Mouse (Mus musculus): ENCODE data around the gene Zfp451. TPM values are rescaled to one million over a fixed set of nuclear protein-coding genes. Genes with fewer than 3 reads are reported as not detected.

Zfp451 gene
- polyA plus RNA-seq, 1 experiment from 2014 or later = 21.7 TPM

- no peaks in the 10 kb centered on the region for H3K27me3 ChIP-seq (ENCODE audit: control insufficient read depth, insufficient read depth, low read length)
- no peak overlapping the region for H3K4me2 ChIP-seq (ENCODE audit: low read depth, low read length)
- H3K9ac ChIP-seq (ENCODE audit: low read length) = no peak overlapping the region
- H3K4me3 ChIP-seq (replicated peaks; ENCODE audit: low read length) = no peak overlapping the region
- ATAC-seq (ENCODE audit: insufficient read depth, low FRiP score) = no peak
- H3K27ac ChIP-seq (ENCODE audit: low read length) = no peak overlapping the region
- WGBS = 92% methylated on average over 11 of the region's 11 CpGs
- no peaks in the 10 kb centered on the region for H3K9me3 ChIP-seq (replicated peaks; ENCODE audit: control insufficient read depth, low read length)
- no peaks in the 10 kb centered on the region for H3K4me1 ChIP-seq (ENCODE audit: control insufficient read depth, insufficient read depth, low read length)
- H3K36me3 ChIP-seq (ENCODE audit: control insufficient read depth, insufficient read depth, low read length) = peaks cover 3% of the 10 kb centered on the region; the same call in 1 of the 2 replicates
Measured at GRCm38 (mm10) chr1:33738281-33738680, 76.1 kb downstream of the Zfp451 start.

DNA sequence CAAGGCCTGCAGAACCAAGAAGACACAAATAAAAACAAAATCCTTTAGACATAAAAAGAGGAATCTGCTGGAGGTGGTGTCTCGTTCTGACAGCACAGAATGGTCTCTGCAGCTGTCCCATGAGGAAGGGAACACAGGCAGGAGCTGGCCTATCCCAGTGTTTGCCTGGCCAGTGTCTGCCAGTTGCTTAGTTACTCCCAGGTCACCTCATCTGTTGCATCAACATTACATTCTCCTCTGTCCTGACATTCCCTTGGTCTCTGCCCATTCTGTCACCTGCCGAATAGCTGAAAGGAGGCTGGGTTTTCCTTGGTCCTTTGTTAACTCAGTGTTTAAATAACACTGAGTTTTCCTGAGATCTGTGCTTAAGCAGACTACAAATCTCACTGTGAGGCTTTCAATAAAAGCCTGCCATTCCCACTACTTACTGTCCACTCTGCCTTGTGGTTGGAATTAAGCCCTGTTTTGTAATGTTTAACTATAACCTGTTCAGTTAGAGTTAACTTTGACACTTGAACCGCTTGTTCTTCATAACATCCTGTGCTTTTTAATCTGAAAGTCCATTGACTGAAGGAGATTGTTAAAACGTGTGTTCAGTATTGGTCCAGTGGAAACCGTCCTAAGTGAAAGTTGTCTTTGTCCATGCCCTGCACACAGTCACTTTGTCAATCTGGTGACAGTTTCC lies 80.3 kb downstream of the Zfp451 start:
- no peak overlapping the region for H3K4me2 ChIP-seq (ENCODE audit: low read depth, low read length)
- no peak overlapping the region for H3K4me3 ChIP-seq (replicated peaks; ENCODE audit: low read length)
- no peaks in the 10 kb centered on the region for H3K9me3 ChIP-seq (replicated peaks; ENCODE audit: control insufficient read depth, low read length)
- no peaks in the 10 kb centered on the region for H3K4me1 ChIP-seq (ENCODE audit: control insufficient read depth, insufficient read depth, low read length)
- H3K9ac ChIP-seq (ENCODE audit: low read length) = no peak overlapping the region
- ATAC-seq (ENCODE audit: insufficient read depth, low FRiP score) = no peak
- peaks cover 3% of the 10 kb centered on the region; the same call in 1 of the 2 replicates for H3K36me3 ChIP-seq (ENCODE audit: control insufficient read depth, insufficient read depth, low read length)
- H3K27ac ChIP-seq (ENCODE audit: low read length) = no peak overlapping the region
- 58% methylated on average over 5 of the region's 5 CpGs for WGBS
- H3K27me3 ChIP-seq (ENCODE audit: control insufficient read depth, insufficient read depth, low read length) = no peaks in the 10 kb centered on the region

- ATAC-seq (ENCODE audit: insufficient read depth, low FRiP score) = peak; percentile 33; the same call in 1 of the 2 replicates
- Histone ChIP-seq H3K9me3 (replicated peaks; ENCODE audit: control insufficient read depth, low read length) (no peaks in the 10 kb centered on the region), H3K27me3 (ENCODE audit: control insufficient read depth, insufficient read depth, low read length) (no peaks in the 10 kb centered on the region), H3K4me2 (ENCODE audit: low read depth, low read length) (no peak overlapping the region), H3K36me3 (ENCODE audit: control insufficient read depth, insufficient read depth, low read length) (peaks cover 3% of the 10 kb centered on the region; the same call in 1 of the 2 replicates), H3K27ac (ENCODE audit: low read length) (no peak overlapping the region), H3K4me1 (ENCODE audit: control insufficient read depth, insufficient read depth, low read length) (no peaks in the 10 kb centered on the region), H3K4me3 (replicated peaks; ENCODE audit: low read length) (no peak overlapping the region), H3K9ac (ENCODE audit: low read length) (no peak overlapping the region)
- WGBS = 87% methylated on average over 9 of the region's 9 CpGs
Measured at GRCm38 (mm10) chr1:33733044-33733443, 81.4 kb downstream of the Zfp451 start.

DNA sequence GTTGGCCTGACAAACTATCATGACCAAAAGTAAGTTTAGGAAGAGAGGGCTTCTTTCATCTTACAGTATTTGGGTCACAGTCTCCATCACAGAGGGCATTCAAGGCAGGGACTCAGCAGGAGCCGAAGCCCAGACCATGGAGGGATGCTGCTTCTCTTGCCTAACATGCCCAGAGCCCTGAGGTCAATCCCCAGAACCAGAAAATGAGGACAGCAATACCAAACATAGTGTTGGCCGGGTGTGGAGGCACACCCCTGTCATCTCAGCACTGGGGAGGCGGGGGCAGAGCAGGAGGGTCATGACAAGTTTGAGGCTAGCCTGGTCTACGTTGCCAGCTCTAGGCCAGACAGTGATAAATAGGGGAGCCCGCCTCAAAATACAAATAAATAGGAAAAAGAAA lies 89.3 kb downstream of the Zfp451 start:
- no peak; the same call in 1 of the 2 replicates for ATAC-seq (ENCODE audit: insufficient read depth, low FRiP score)
- H3K4me2 ChIP-seq (ENCODE audit: low read depth, low read length) = no peak overlapping the region
- no peak overlapping the region for H3K4me3 ChIP-seq (replicated peaks; ENCODE audit: low read length)
- no peak overlapping the region for H3K27ac ChIP-seq (ENCODE audit: low read length)
- 91% methylated on average over 5 of the region's 5 CpGs for WGBS
- H3K4me1 ChIP-seq (ENCODE audit: control insufficient read depth, insufficient read depth, low read length) = no peaks in the 10 kb centered on the region
- H3K9me3 ChIP-seq (replicated peaks; ENCODE audit: control insufficient read depth, low read length) = no peaks in the 10 kb centered on the region
- no peaks in the 10 kb centered on the region for H3K27me3 ChIP-seq (ENCODE audit: control insufficient read depth, insufficient read depth, low read length)
- no peak overlapping the region for H3K9ac ChIP-seq (ENCODE audit: low read length)
- peaks cover 20% of the 10 kb centered on the region for H3K36me3 ChIP-seq (ENCODE audit: control insufficient read depth, insufficient read depth, low read length)

GRCm38 (mm10) chr1:33724516-33724915 lies 89.9 kb downstream of the Zfp451 start:
- WGBS = 87% methylated on average over 6 of the region's 6 CpGs
- no peaks in the 10 kb centered on the region for H3K27me3 ChIP-seq (ENCODE audit: control insufficient read depth, insufficient read depth, low read length)
- no peak overlapping the region for H3K9ac ChIP-seq (ENCODE audit: low read length)
- H3K4me1 ChIP-seq (ENCODE audit: control insufficient read depth, insufficient read depth, low read length) = no peaks in the 10 kb centered on the region
- no peak overlapping the region for H3K4me2 ChIP-seq (ENCODE audit: low read depth, low read length)
- H3K36me3 ChIP-seq (ENCODE audit: control insufficient read depth, insufficient read depth, low read length) = peaks cover 20% of the 10 kb centered on the region
- H3K27ac ChIP-seq (ENCODE audit: low read length) = no peak overlapping the region
- no peak overlapping the region for H3K4me3 ChIP-seq (replicated peaks; ENCODE audit: low read length)
- no peaks in the 10 kb centered on the region for H3K9me3 ChIP-seq (replicated peaks; ENCODE audit: control insufficient read depth, low read length)
- no peak for ATAC-seq (ENCODE audit: insufficient read depth, low FRiP score)

- no peaks in the 10 kb centered on the region for H3K9me3 ChIP-seq (replicated peaks; ENCODE audit: control insufficient read depth, low read length)
- peaks cover 13% of the 10 kb centered on the region; the same call in 1 of the 2 replicates for H3K36me3 ChIP-seq (ENCODE audit: control insufficient read depth, insufficient read depth, low read length)
- 82% methylated on average over 7 of the region's 7 CpGs for WGBS
- peak overlapping the region; percentile 65 for H3K4me2 ChIP-seq (ENCODE audit: low read depth, low read length)
- H3K4me1 ChIP-seq (ENCODE audit: control insufficient read depth, insufficient read depth, low read length) = no peaks in the 10 kb centered on the region
- no peaks in the 10 kb centered on the region for H3K27me3 ChIP-seq (ENCODE audit: control insufficient read depth, insufficient read depth, low read length)
- ATAC-seq (ENCODE audit: insufficient read depth, low FRiP score) = no peak
- H3K4me3 ChIP-seq (replicated peaks; ENCODE audit: low read length) = 0 out of 2 replicates have a peak overlapping the region, but pooled peaks have one; percentile 6
- H3K27ac ChIP-seq (ENCODE audit: low read length) = no peak overlapping the region
- no peak overlapping the region for H3K9ac ChIP-seq (ENCODE audit: low read length)
Measured at GRCm38 (mm10) chr1:33721020-33721419, 93.4 kb downstream of the Zfp451 start.

- Histone ChIP-seq H3K4me1 (ENCODE audit: control insufficient read depth, insufficient read depth, low read length) (no peaks in the 10 kb centered on the region), H3K9ac (ENCODE audit: low read length) (peak overlapping the region; percentile 90), H3K9me3 (replicated peaks; ENCODE audit: control insufficient read depth, low read length) (no peaks in the 10 kb centered on the region), H3K4me3 (replicated peaks; ENCODE audit: low read length) (peak overlapping the region; percentile 77), H3K4me2 (ENCODE audit: low read depth, low read length) (peak overlapping the region; percentile 65), H3K27me3 (ENCODE audit: control insufficient read depth, insufficient read depth, low read length) (no peaks in the 10 kb centered on the region), H3K36me3 (ENCODE audit: control insufficient read depth, insufficient read depth, low read length) (peaks cover 6% of the 10 kb centered on the region; the same call in 1 of the 2 replicates), H3K27ac (ENCODE audit: low read length) (peak overlapping the region; percentile 85)
- under 1% methylated on average over 41 of the region's 41 CpGs for WGBS
- peak; percentile 63; the same call in 1 of the 2 replicates for ATAC-seq (ENCODE audit: insufficient read depth, low FRiP score)
Measured at GRCm38 (mm10) chr1:33720231-33720630, 94.2 kb downstream of the Zfp451 start.

GRCm38 (mm10) chr1:33719733-33720225 lies 94.6 kb downstream of the Zfp451 start, which contains the start of gene Rab23:
Gene Rab23 (plus strand): TSS chr1:33719887.
- Histone ChIP-seq H3K27ac (ENCODE audit: low read length) (peak within 1 kb of the TSS; percentile 85), H3K4me2 (ENCODE audit: low read depth, low read length) (peak within 1 kb of the TSS; percentile 65), H3K27me3 (ENCODE audit: control insufficient read depth, insufficient read depth, low read length) (no peaks in the 10 kb centered on the region), H3K9ac (ENCODE audit: low read length) (peak within 1 kb of the TSS; percentile 90), H3K4me1 (ENCODE audit: control insufficient read depth, insufficient read depth, low read length) (no peaks in the 10 kb centered on the region), H3K36me3 (ENCODE audit: control insufficient read depth, insufficient read depth, low read length) (0 out of 2 replicates have a peak, but pooled peaks cover 1% of the 10 kb centered on the region), H3K9me3 (replicated peaks; ENCODE audit: control insufficient read depth, low read length) (no peaks in the 10 kb centered on the region), H3K4me3 (replicated peaks; ENCODE audit: low read length) (peak within 1 kb of the TSS; percentile 77)
- peak; percentile 92 for ATAC-seq (ENCODE audit: insufficient read depth, low FRiP score)
- WGBS = under 1% methylated on average over 53 of the region's 54 CpGs

- no peak overlapping the region for H3K9ac ChIP-seq (ENCODE audit: low read length)
- no peaks in the 10 kb centered on the region for H3K4me1 ChIP-seq (ENCODE audit: control insufficient read depth, insufficient read depth, low read length)
- H3K4me3 ChIP-seq (replicated peaks; ENCODE audit: low read length) = no peak overlapping the region
- no peaks in the 10 kb centered on the region for H3K27me3 ChIP-seq (ENCODE audit: control insufficient read depth, insufficient read depth, low read length)
- no peak overlapping the region for H3K27ac ChIP-seq (ENCODE audit: low read length)
- no peak overlapping the region for H3K4me2 ChIP-seq (ENCODE audit: low read depth, low read length)
- ATAC-seq (ENCODE audit: insufficient read depth, low FRiP score) = no peak
- H3K36me3 ChIP-seq (ENCODE audit: control insufficient read depth, insufficient read depth, low read length) = no peaks in the 10 kb centered on the region
- WGBS = 74% methylated on average over 1 of the region's 1 CpGs
- no peaks in the 10 kb centered on the region for H3K9me3 ChIP-seq (replicated peaks; ENCODE audit: control insufficient read depth, low read length)
Measured at GRCm38 (mm10) chr1:33717636-33718035, 96.8 kb downstream of the Zfp451 start.

Data from stomach, embryonic 16.5 days (tissue).